In the genomic region with DNA sequence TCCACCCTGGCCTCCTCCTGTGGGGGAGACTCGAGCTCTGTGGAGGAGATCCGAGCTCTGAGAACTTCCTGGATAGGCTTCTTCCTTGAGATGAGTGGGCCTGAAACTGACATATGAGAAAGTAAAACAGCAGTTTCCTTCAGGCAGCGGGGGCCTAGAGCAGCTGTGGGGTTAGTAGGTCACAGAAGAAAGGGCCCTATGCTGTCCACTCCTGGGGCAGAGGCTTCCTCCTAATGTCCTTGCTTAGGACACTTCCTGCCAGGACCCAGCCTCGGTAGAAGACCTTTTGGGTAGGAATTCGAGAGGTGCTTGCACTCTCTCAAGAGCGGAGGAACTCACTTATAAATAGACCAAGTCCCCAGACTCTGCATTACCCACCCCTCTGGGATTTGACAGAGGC, we compare ENCODE assay signal across 26 mouse cellular contexts. TPM values are rescaled to one million over a fixed set of nuclear protein-coding genes. Genes with fewer than 3 reads are reported as not detected.
A peak's percentile ranks its signal among the peaks of the same experiment; 100 is the strongest.
DNase-seq lines count a peak whose midpoint lies in the region; ATAC-seq and TF ChIP-seq lines count a peak whose summit lies in the region.
"Had no signal": no experiment of that assay in that cellular context is flagged by ENCODE, and none has a peak within 500 bp of the region (broad histone marks: within the 10 kb centered on the region; RNA-seq: fewer than 3 reads in every experiment).

No protein-coding gene starts in this region.

- intact Hi-C loops in gastrocnemius, adult 2 months (cut with DNase I), result no loop called here
- intact Hi-C loops in gastrocnemius, postnatal 36 days (cut with DNase I), result no loop called here

- no peaks in the 10 kb centered on the region for H3K27me3 ChIP-seq in hindbrain, embryonic 10.5 days (ENCODE audit: insufficient read depth, poor library complexity, severe bottlenecking)
- H3K27me3 ChIP-seq in hindbrain, embryonic 13.5 days, result no peaks in the 10 kb centered on the region
- H3K27me3 ChIP-seq in limb, embryonic 15.5 days, result no peaks in the 10 kb centered on the region
- H3K27me3 ChIP-seq in limb, embryonic 10.5 days (ENCODE audit: low read depth, poor library complexity, severe bottlenecking), result no peaks in the 10 kb centered on the region
- no peaks in the 10 kb centered on the region for H3K27me3 ChIP-seq in heart, embryonic 15.5 days
- H3K27me3 ChIP-seq: embryonic facial prominence, embryonic 15.5 days; Patski had no signal

- no peak for TF ChIP-seq CTCF in gastrocnemius, adult 2 months (IDR thresholded peaks at IDR 0.05)

- no peak for ATAC-seq in hindbrain, embryonic 13.5 days (ENCODE audit: low FRiP score)
- no peak for ATAC-seq in limb, embryonic 15.5 days (ENCODE audit: insufficient number of reproducible peaks, low FRiP score, low TSS enrichment, low read depth)
- no peak for ATAC-seq in heart, embryonic 15.5 days (replicated peaks; ENCODE audit: insufficient number of reproducible peaks, insufficient read depth, low FRiP score, low read depth)
- ATAC-seq in cerebellum, adult (ENCODE audit: insufficient number of reproducible peaks, low FRiP score, low TSS enrichment), result no peak
- ATAC-seq: CD4-positive, CD25-positive, alpha-beta regulatory T cell, adult 4 months; hindbrain, postnatal 0 days; Patski had no signal

- H3K9me3 ChIP-seq in hindbrain, embryonic 10.5 days, result no peaks in the 10 kb centered on the region
- no peaks in the 10 kb centered on the region for H3K9me3 ChIP-seq in hindbrain, embryonic 13.5 days
- no peaks in the 10 kb centered on the region for H3K9me3 ChIP-seq in limb, embryonic 15.5 days
- H3K9me3 ChIP-seq in limb, embryonic 10.5 days (replicated peaks), result no peaks in the 10 kb centered on the region
- H3K9me3 ChIP-seq in heart, embryonic 15.5 days (replicated peaks), result no peaks in the 10 kb centered on the region
- H3K9me3 ChIP-seq: embryonic facial prominence, embryonic 15.5 days had no signal

- H3K9ac ChIP-seq in hindbrain, embryonic 13.5 days, result no peak overlapping the region
- H3K9ac ChIP-seq in limb, embryonic 15.5 days, result no peak overlapping the region
- no peak overlapping the region for H3K9ac ChIP-seq in heart, embryonic 15.5 days
- H3K9ac ChIP-seq: embryonic facial prominence, embryonic 15.5 days had no signal

- H3K27ac ChIP-seq in gastrocnemius, adult 2 months, result peak overlapping the region; percentile 76
- peak overlapping the region; percentile 35; the same call in 1 of the 2 replicates for H3K27ac ChIP-seq in hindbrain, embryonic 10.5 days
- no peak overlapping the region for H3K27ac ChIP-seq in hindbrain, embryonic 13.5 days
- 0 out of 2 replicates have a peak overlapping the region, but pooled peaks have one; percentile 28 for H3K27ac ChIP-seq in limb, embryonic 15.5 days
- no peak overlapping the region for H3K27ac ChIP-seq in limb, embryonic 10.5 days
- peak overlapping the region; percentile 61 for H3K27ac ChIP-seq in heart, embryonic 15.5 days
- H3K27ac ChIP-seq: embryonic facial prominence, embryonic 15.5 days; hindbrain, postnatal 0 days; layer of hippocampus, adult 2 months had no signal

- H3K36me3 ChIP-seq in hindbrain, embryonic 10.5 days, result peaks cover 7% of the 10 kb centered on the region; the same call in 1 of the 2 replicates
- no peaks in the 10 kb centered on the region for H3K36me3 ChIP-seq in hindbrain, embryonic 13.5 days
- 0 out of 2 replicates have a peak, but pooled peaks cover 5% of the 10 kb centered on the region for H3K36me3 ChIP-seq in limb, embryonic 15.5 days
- peaks cover 19% of the 10 kb centered on the region; the same call in 1 of the 2 replicates for H3K36me3 ChIP-seq in limb, embryonic 10.5 days
- H3K36me3 ChIP-seq in heart, embryonic 15.5 days, result no peaks in the 10 kb centered on the region
- H3K36me3 ChIP-seq: embryonic facial prominence, embryonic 15.5 days had no signal

- WGBS in hindbrain, embryonic 10.5 days, result 74% methylated on average over 6 of the region's 6 CpGs
- WGBS in hindbrain, embryonic 13.5 days, result 81% methylated on average over 6 of the region's 6 CpGs
- WGBS in limb, embryonic 15.5 days, result 67% methylated on average over 6 of the region's 6 CpGs
- 71% methylated on average over 6 of the region's 6 CpGs for WGBS in limb, embryonic 10.5 days
- 37% methylated on average over 6 of the region's 6 CpGs for WGBS in heart, embryonic 15.5 days

- H3K4me1 ChIP-seq in hindbrain, embryonic 10.5 days (replicated peaks), result peaks cover 34% of the 10 kb centered on the region
- peaks cover 17% of the 10 kb centered on the region for H3K4me1 ChIP-seq in hindbrain, embryonic 13.5 days (replicated peaks)
- H3K4me1 ChIP-seq in limb, embryonic 15.5 days, result peaks cover 33% of the 10 kb centered on the region
- H3K4me1 ChIP-seq in limb, embryonic 10.5 days, result peaks cover 35% of the 10 kb centered on the region
- H3K4me1 ChIP-seq in heart, embryonic 15.5 days (replicated peaks), result peaks cover 50% of the 10 kb centered on the region

- DNase-seq in gastrocnemius, adult 2 months, result no peak
- DNase-seq in gastrocnemius, postnatal 36 days, result no peak
- no peak for DNase-seq in hindbrain, embryonic 10.5 days (ENCODE audit: low spot score)
- DNase-seq in limb, embryonic 10.5 days (ENCODE audit: low spot score), result no peak
- DNase-seq: adrenal gland, adult 8-10 months; cerebellum, postnatal 10 days; kidney, adult 11 months; liver; lung, postnatal 10 days; retina, postnatal 1 day; thymus, postnatal 14 days had no signal

- no peak overlapping the region for H3K4me2 ChIP-seq in hindbrain, embryonic 13.5 days
- no peak overlapping the region for H3K4me2 ChIP-seq in limb, embryonic 15.5 days
- H3K4me2 ChIP-seq in heart, embryonic 15.5 days, result no peak overlapping the region
- H3K4me2 ChIP-seq: embryonic facial prominence, embryonic 15.5 days had no signal

- H3K4me3 ChIP-seq in gastrocnemius, adult 2 months, result peak overlapping the region; percentile 13
- no peak overlapping the region for H3K4me3 ChIP-seq in hindbrain, embryonic 10.5 days
- H3K4me3 ChIP-seq in hindbrain, embryonic 13.5 days, result no peak overlapping the region
- H3K4me3 ChIP-seq in limb, embryonic 15.5 days, result no peak overlapping the region
- no peak overlapping the region for H3K4me3 ChIP-seq in limb, embryonic 10.5 days
- no peak overlapping the region for H3K4me3 ChIP-seq in heart, embryonic 15.5 days
- H3K4me3 ChIP-seq: embryonic facial prominence, embryonic 15.5 days; layer of hippocampus, adult 2 months had no signal

RNA-seq across cellular contexts. Expression of gene Ctnnbip1, which starts 11.7 kb away (rescaled TPM):
- 10 to 100 TPM; 19.0 to 21.4 TPM for total RNA-seq in gastrocnemius, adult 2 months (2021)
- 10 to 100 TPM; 22.7 to 24.4 TPM for total RNA-seq in gastrocnemius, postnatal 36 days (2021)
- 62.7 and 68.2 TPM in 2 replicates for polyA plus RNA-seq in hindbrain, embryonic 10.5 days (2016; fragmentation: Nextera tagmentation; extraction: Ambion mirVana)
- polyA plus RNA-seq in hindbrain, embryonic 13.5 days (2015; fragmentation: Nextera tagmentation; extraction: Ambion mirVana), result 85.3 and 85.4 TPM in 2 replicates
- 58.9 and 64.4 TPM in 2 replicates for polyA plus RNA-seq in limb, embryonic 15.5 days (2015; fragmentation: Nextera tagmentation; extraction: Ambion mirVana)
- polyA plus RNA-seq in limb, embryonic 10.5 days (2016; fragmentation: Nextera tagmentation; extraction: Ambion mirVana), result 67.1 and 78.4 TPM in 2 replicates
- 34.7 and 38.0 TPM in 2 replicates for polyA plus RNA-seq in heart, embryonic 15.5 days (2015; fragmentation: Nextera tagmentation; extraction: Ambion mirVana)

RNA-seq across cellular contexts. Expression of gene Lzic, which starts 44.7 kb away (rescaled TPM):
- 10 to 100 TPM; 13.1 to 16.1 TPM for total RNA-seq in gastrocnemius, adult 2 months (2021)
- 10 to 100 TPM; 10.7 to 14.2 TPM for total RNA-seq in gastrocnemius, postnatal 36 days (2021)
- polyA plus RNA-seq in hindbrain, embryonic 10.5 days (2016; fragmentation: Nextera tagmentation; extraction: Ambion mirVana), result 49.0 and 50.9 TPM in 2 replicates
- polyA plus RNA-seq in hindbrain, embryonic 13.5 days (2015; fragmentation: Nextera tagmentation; extraction: Ambion mirVana), result 42.4 and 45.1 TPM in 2 replicates
- polyA plus RNA-seq in limb, embryonic 15.5 days (2015; fragmentation: Nextera tagmentation; extraction: Ambion mirVana), result 42.4 and 46.1 TPM in 2 replicates
- polyA plus RNA-seq in limb, embryonic 10.5 days (2016; fragmentation: Nextera tagmentation; extraction: Ambion mirVana), result 55.1 and 55.4 TPM in 2 replicates
- 29.8 and 30.6 TPM in 2 replicates for polyA plus RNA-seq in heart, embryonic 15.5 days (2015; fragmentation: Nextera tagmentation; extraction: Ambion mirVana)

RNA-seq across cellular contexts. Expression of gene Nmnat1, which starts 44.7 kb away (rescaled TPM):
- 10 to 100 TPM; 30.0 to 32.7 TPM for total RNA-seq in gastrocnemius, adult 2 months (2021)
- total RNA-seq in gastrocnemius, postnatal 36 days (2021), result 10 to 100 TPM; 28.7 to 31.5 TPM
- polyA plus RNA-seq in hindbrain, embryonic 10.5 days (2016; fragmentation: Nextera tagmentation; extraction: Ambion mirVana), result 17.0 TPM in 2 replicates
- 9.2 and 10.3 TPM in 2 replicates for polyA plus RNA-seq in hindbrain, embryonic 13.5 days (2015; fragmentation: Nextera tagmentation; extraction: Ambion mirVana)
- polyA plus RNA-seq in limb, embryonic 15.5 days (2015; fragmentation: Nextera tagmentation; extraction: Ambion mirVana), result 8.6 TPM in 2 replicates
- 16.1 and 16.8 TPM in 2 replicates for polyA plus RNA-seq in limb, embryonic 10.5 days (2016; fragmentation: Nextera tagmentation; extraction: Ambion mirVana)
- polyA plus RNA-seq in heart, embryonic 15.5 days (2015; fragmentation: Nextera tagmentation; extraction: Ambion mirVana), result 11.5 and 12.7 TPM in 2 replicates

RNA-seq across cellular contexts. Expression of gene Tmem274, which starts 52.5 kb away (rescaled TPM):
- total RNA-seq in gastrocnemius, adult 2 months (2021), result not detected
- not detected for total RNA-seq in gastrocnemius, postnatal 36 days (2021)
- 0.44 TPM in 1 of 2 replicates, not detected in the other for polyA plus RNA-seq in hindbrain, embryonic 10.5 days (2016; fragmentation: Nextera tagmentation; extraction: Ambion mirVana)
- 0.69 TPM in 1 of 2 replicates, not detected in the other for polyA plus RNA-seq in hindbrain, embryonic 13.5 days (2015; fragmentation: Nextera tagmentation; extraction: Ambion mirVana)
- polyA plus RNA-seq in limb, embryonic 15.5 days (2015; fragmentation: Nextera tagmentation; extraction: Ambion mirVana), result not detected in 2 replicates
- polyA plus RNA-seq in limb, embryonic 10.5 days (2016; fragmentation: Nextera tagmentation; extraction: Ambion mirVana), result 0.26 and 0.83 TPM in 2 replicates
- 0.35 and 0.48 TPM in 2 replicates for polyA plus RNA-seq in heart, embryonic 15.5 days (2015; fragmentation: Nextera tagmentation; extraction: Ambion mirVana)
- total RNA-seq: adrenal gland, adult 8-10 months; ES-E14; gastrocnemius, adult 18-20 months; granulocyte monocyte progenitor cell, adult 5-6 weeks; hindbrain, postnatal 0 days; layer of hippocampus, adult 2 months; left cerebral cortex, postnatal 25 days; megakaryocyte, adult 5-6 weeks; midbrain, postnatal 0 days had no signal
- polyA plus RNA-seq: hindbrain, postnatal 0 days; midbrain, postnatal 0 days; Patski had no signal

RNA-seq across cellular contexts. Expression of gene Clstn1, which starts 56.6 kb away (rescaled TPM):
- 10 to 100 TPM; 24.0 to 38.2 TPM for total RNA-seq in gastrocnemius, adult 2 months (2021)
- total RNA-seq in gastrocnemius, postnatal 36 days (2021), result 10 to 100 TPM; 23.6 to 28.3 TPM
- 36.0 and 57.4 TPM in 2 replicates for polyA plus RNA-seq in hindbrain, embryonic 10.5 days (2016; fragmentation: Nextera tagmentation; extraction: Ambion mirVana)
- polyA plus RNA-seq in hindbrain, embryonic 13.5 days (2015; fragmentation: Nextera tagmentation; extraction: Ambion mirVana), result 64.6 and 83.6 TPM in 2 replicates
- 39.4 and 56.1 TPM in 2 replicates for polyA plus RNA-seq in limb, embryonic 15.5 days (2015; fragmentation: Nextera tagmentation; extraction: Ambion mirVana)
- 34.8 and 41.2 TPM in 2 replicates for polyA plus RNA-seq in limb, embryonic 10.5 days (2016; fragmentation: Nextera tagmentation; extraction: Ambion mirVana)
- 21.3 and 32.1 TPM in 2 replicates for polyA plus RNA-seq in heart, embryonic 15.5 days (2015; fragmentation: Nextera tagmentation; extraction: Ambion mirVana)

Comparison
In these comparisons a context has a peak if more than half of its experiments do, and no peak if none do; other contexts are left out.
1. H3K27ac ChIP-seq: peak in gastrocnemius, adult 2 months (single experiment), hindbrain, embryonic 10.5 days (single experiment), limb, embryonic 15.5 days (single experiment) and heart, embryonic 15.5 days (single experiment); none in hindbrain, embryonic 13.5 days (single experiment) and limb, embryonic 10.5 days (single experiment).